Mouse (Mus musculus): Measurements from ENCODE around the gene Hist1h4h. TPM values are rescaled to one million over a fixed set of nuclear protein-coding genes. Genes with fewer than 3 reads are reported as not detected.
"Not testable (repeated sequence)": the region's sequence is repeated elsewhere in the genome, so short reads cannot be mapped to it uniquely, and the experiment has no call there.

Hist1h4h gene
- polyA plus RNA-seq, 1 experiment from 2014 or later, result 4.8 TPM

- not testable (repeated sequence) for ATAC-seq; H3K9ac ChIP-seq; H3K4me1 ChIP-seq (replicated peaks); H3K9me3 ChIP-seq; H3K27me3 ChIP-seq (replicated peaks); H3K36me3 ChIP-seq
- Histone ChIP-seq H3K27ac (peak overlapping the region; percentile 94), H3K4me2 (replicated peaks) (peak overlapping the region; percentile 66), H3K4me3 (replicated peaks) (peak overlapping the region; percentile 37)
- WGBS, result 3% methylated on average over 27 of the region's 41 CpGs
Measured at GRCm38 (mm10) chr13:23570261-23571021, 39.6 kb downstream of the Hist1h4h start.

GRCm38 (mm10) chr13:23571022-23571503 is 40.2 kb downstream of the Hist1h4h start, which contains the start of the genes Hist1h2ae and Hist1h2bg:
Gene Hist1h2ae, minus strand, starts transcription at chr13:23571220.
Gene Hist1h2bg, plus strand, starts transcription at chr13:23571396.
- H3K9me3 ChIP-seq, result no peaks in the 10 kb centered on the region
- peak within 1 kb of the TSS; percentile 42 for H3K4me3 ChIP-seq (replicated peaks)
- H3K4me1 ChIP-seq (replicated peaks), result 0 out of 2 replicates have a peak, but pooled peaks cover 3% of the 10 kb centered on the region
- ATAC-seq, result peak; percentile 92
- H3K9ac ChIP-seq, result peak within 1 kb of the TSS; percentile 56
- H3K4me2 ChIP-seq (replicated peaks), result peak within 1 kb of the TSS; percentile 66
- peak within 1 kb of the TSS; percentile 94 for H3K27ac ChIP-seq
- WGBS, result under 1% methylated on average over 18 of the region's 18 CpGs
- no peaks in the 10 kb centered on the region for H3K27me3 ChIP-seq (replicated peaks)
- no peaks in the 10 kb centered on the region for H3K36me3 ChIP-seq

GRCm38 (mm10) chr13:23571504-23572217 is 40.8 kb downstream of the Hist1h4h start:
- H3K36me3 ChIP-seq; H3K27me3 ChIP-seq (replicated peaks); H3K4me1 ChIP-seq (replicated peaks); H3K9me3 ChIP-seq; ATAC-seq: not testable (repeated sequence)
- H3K27ac ChIP-seq, result peak overlapping the region; percentile 93
- H3K9ac ChIP-seq, result peak overlapping the region; percentile 56
- peak overlapping the region; percentile 42 for H3K4me3 ChIP-seq (replicated peaks)
- peak overlapping the region; percentile 66 for H3K4me2 ChIP-seq (replicated peaks)
- WGBS, result under 1% methylated on average over 18 of the region's 34 CpGs

- H3K4me2 ChIP-seq (replicated peaks), result peak overlapping the region; percentile 66
- peak overlapping the region; percentile 56 for H3K9ac ChIP-seq
- H3K27me3 ChIP-seq (replicated peaks), result no peaks in the 10 kb centered on the region
- no peaks in the 10 kb centered on the region for H3K36me3 ChIP-seq
- ATAC-seq, result no peak
- WGBS, result 27% methylated on average over 2 of the region's 2 CpGs
- 0 out of 2 replicates have a peak, but pooled peaks cover 3% of the 10 kb centered on the region for H3K4me1 ChIP-seq (replicated peaks)
- H3K4me3 ChIP-seq (replicated peaks), result peak overlapping the region; percentile 42
- H3K9me3 ChIP-seq, result no peaks in the 10 kb centered on the region
- peak overlapping the region; percentile 93 for H3K27ac ChIP-seq
Measured at GRCm38 (mm10) chr13:23572218-23573033, 41.6 kb downstream of the Hist1h4h start.

- H3K9ac ChIP-seq, result peak overlapping the region; percentile 56
- not testable (repeated sequence) for ATAC-seq; H3K36me3 ChIP-seq; H3K9me3 ChIP-seq; H3K4me1 ChIP-seq (replicated peaks); H3K27me3 ChIP-seq (replicated peaks)
- H3K4me3 ChIP-seq (replicated peaks), result peak overlapping the region; percentile 42
- peak overlapping the region; percentile 66 for H3K4me2 ChIP-seq (replicated peaks)
- WGBS, result 8% methylated on average over 20 of the region's 20 CpGs
- peak overlapping the region; percentile 93 for H3K27ac ChIP-seq
Measured at GRCm38 (mm10) chr13:23573034-23573897, 42.4 kb downstream of the Hist1h4h start.

- under 1% methylated on average over 36 of the region's 42 CpGs for WGBS
- not testable (repeated sequence) for H3K4me1 ChIP-seq (replicated peaks); H3K9me3 ChIP-seq; H3K36me3 ChIP-seq; H3K27me3 ChIP-seq (replicated peaks)
- Histone ChIP-seq H3K27ac (peak within 1 kb of the TSS; percentile 93), H3K9ac (peak within 1 kb of the TSS; percentile 56), H3K4me3 (replicated peaks) (peak within 1 kb of the TSS; percentile 42), H3K4me2 (replicated peaks) (peak within 1 kb of the TSS; percentile 66)
- peak; percentile 89 for ATAC-seq
Measured at GRCm38 (mm10) chr13:23573898-23574524, 43.2 kb downstream of the Hist1h4h start, which contains the start of the genes Hist1h2bf and Hist1h2ad. Gene Hist1h2bf, minus strand, starts transcription at chr13:23574196. Gene Hist1h2ad, plus strand, starts transcription at chr13:23574381.

- H3K36me3 ChIP-seq; ATAC-seq; H3K27me3 ChIP-seq (replicated peaks); H3K4me1 ChIP-seq (replicated peaks); H3K4me3 ChIP-seq (replicated peaks); H3K9me3 ChIP-seq: not testable (repeated sequence)
- WGBS, result 2% methylated on average over 12 of the region's 39 CpGs
- H3K27ac ChIP-seq, result peak overlapping the region; percentile 81; the same call in 1 of the 2 replicates
- 0 out of 2 replicates have a peak overlapping the region, but pooled peaks have one; percentile 41 for H3K9ac ChIP-seq
- peak overlapping the region; percentile 52 for H3K4me2 ChIP-seq (replicated peaks)
Measured at GRCm38 (mm10) chr13:23574546-23575170, 43.8 kb downstream of the Hist1h4h start.

- Histone ChIP-seq H3K27me3 (replicated peaks) (no peaks in the 10 kb centered on the region), H3K4me3 (replicated peaks) (peak within 1 kb of the TSS; percentile 42), H3K27ac (peak within 1 kb of the TSS; percentile 84), H3K9ac (peak within 1 kb of the TSS; percentile 65), H3K4me1 (replicated peaks) (no peaks in the 10 kb centered on the region), H3K4me2 (replicated peaks) (peak within 1 kb of the TSS; percentile 69), H3K36me3 (no peaks in the 10 kb centered on the region), H3K9me3 (no peaks in the 10 kb centered on the region)
- WGBS, result under 1% methylated on average over 18 of the region's 18 CpGs
- ATAC-seq, result peak; percentile 61
Measured at GRCm38 (mm10) chr13:23575271-23575851, 44.5 kb downstream of the Hist1h4h start, which contains the start of gene Hist1h3d. Gene Hist1h3d, plus strand, starts transcription at chr13:23575763.

GRCm38 (mm10) chr13:23575864-23576313 is 45.0 kb downstream of the Hist1h4h start:
- H3K4me1 ChIP-seq (replicated peaks); ATAC-seq; H3K27me3 ChIP-seq (replicated peaks); H3K36me3 ChIP-seq; H3K9me3 ChIP-seq: not testable (repeated sequence)
- H3K4me2 ChIP-seq (replicated peaks), result peak overlapping the region; percentile 69
- 0% methylated on average over 20 of the region's 40 CpGs for WGBS
- H3K9ac ChIP-seq, result peak overlapping the region; percentile 65
- H3K27ac ChIP-seq, result peak overlapping the region; percentile 84
- H3K4me3 ChIP-seq (replicated peaks), result peak overlapping the region; percentile 42

GRCm38 (mm10) chr13:23576351-23576881 is 45.6 kb downstream of the Hist1h4h start:
- WGBS, result 8% methylated on average over 7 of the region's 7 CpGs

More at GRCm38 (mm10) chr13:23576351-23576881, 45.6 kb downstream of the Hist1h4h start:
- no peaks in the 10 kb centered on the region for H3K36me3 ChIP-seq
- peak overlapping the region; percentile 42 for H3K4me3 ChIP-seq (replicated peaks)
- peak overlapping the region; percentile 69 for H3K4me2 ChIP-seq (replicated peaks)
- no peaks in the 10 kb centered on the region for H3K27me3 ChIP-seq (replicated peaks)
- H3K4me1 ChIP-seq (replicated peaks), result no peaks in the 10 kb centered on the region
- H3K9ac ChIP-seq, result peak overlapping the region; percentile 65
- no peak for ATAC-seq
- no peaks in the 10 kb centered on the region for H3K9me3 ChIP-seq
- H3K27ac ChIP-seq, result peak overlapping the region; percentile 84
